Mouse (Mus musculus) c-Kit-positive CD71-positive TER-119-positive erythroid progenitor cells, embryonic 14.5 days (primary cell): ENCODE measurements around the gene Vinac1.
"Not testable (repeated sequence)": the region's sequence is repeated elsewhere in the genome, so short reads cannot be mapped to it uniquely, and the experiment has no call there.

Experiments
- DNase-seq: peaks from one replicate; pipeline ENCODE4 v3.0.0-alpha.2; 2013; ENCODE audit warnings: low spot score

Gene Vinac1

DNA sequence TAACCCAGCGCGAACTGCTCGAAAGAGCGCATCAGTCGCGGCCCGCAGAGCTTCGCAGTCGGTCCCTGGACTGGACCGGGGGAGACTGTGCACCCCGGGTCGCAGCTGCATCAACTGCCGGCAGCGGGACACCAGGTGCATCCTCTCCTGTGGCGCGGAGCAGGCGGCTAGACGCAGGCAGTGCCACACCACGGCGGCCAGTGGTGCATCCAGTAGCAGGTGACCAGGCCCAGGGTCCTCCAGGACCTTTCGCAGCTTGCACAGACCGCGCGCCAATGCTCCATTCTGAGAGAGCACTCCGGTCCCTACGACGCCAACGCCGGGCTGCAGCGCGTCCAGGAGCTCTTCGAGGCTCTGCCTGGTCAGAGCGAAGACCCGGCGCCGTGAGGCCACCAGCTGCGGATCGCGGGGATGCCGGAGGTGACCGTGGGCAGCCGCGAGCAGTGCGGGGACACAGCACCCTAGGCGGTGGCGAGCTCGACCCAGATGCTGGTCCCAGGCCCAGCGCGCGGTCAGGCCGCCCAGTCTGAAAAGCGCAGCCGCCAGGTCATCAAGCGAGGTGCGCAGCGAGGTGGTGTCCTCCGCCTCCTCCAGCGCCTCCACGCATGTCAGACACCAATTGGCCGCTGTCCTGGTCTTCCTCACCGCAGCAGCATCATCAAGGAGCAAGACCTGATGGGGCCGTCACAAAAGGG lies 8.9 kb downstream of the Vinac1 start:
- DNase-seq, result no peak

GRCm38 (mm10) chr2:129038426-129038936 lies 9.5 kb downstream of the Vinac1 start:
- no peak for DNase-seq

DNA sequence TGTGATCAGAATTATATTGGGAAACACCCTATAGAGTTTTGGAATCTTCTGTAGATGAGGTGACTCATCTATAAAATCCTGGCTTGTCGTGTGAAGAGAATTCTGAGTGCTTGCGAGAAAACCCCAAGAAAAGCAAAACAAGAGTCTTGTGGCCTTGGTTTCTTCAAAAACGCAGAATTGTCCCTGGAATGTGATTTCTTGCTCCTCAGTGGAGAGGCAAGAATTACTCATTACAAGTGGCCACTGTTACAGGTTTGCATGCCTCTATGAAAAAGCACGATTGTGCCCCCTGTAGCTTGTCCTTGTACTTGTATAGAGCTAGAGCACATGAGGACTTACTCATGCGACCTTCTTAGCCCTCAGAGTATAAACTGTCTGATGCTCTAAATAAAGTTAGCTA lies 12.6 kb downstream of the Vinac1 start:
- no peak for DNase-seq

DNA sequence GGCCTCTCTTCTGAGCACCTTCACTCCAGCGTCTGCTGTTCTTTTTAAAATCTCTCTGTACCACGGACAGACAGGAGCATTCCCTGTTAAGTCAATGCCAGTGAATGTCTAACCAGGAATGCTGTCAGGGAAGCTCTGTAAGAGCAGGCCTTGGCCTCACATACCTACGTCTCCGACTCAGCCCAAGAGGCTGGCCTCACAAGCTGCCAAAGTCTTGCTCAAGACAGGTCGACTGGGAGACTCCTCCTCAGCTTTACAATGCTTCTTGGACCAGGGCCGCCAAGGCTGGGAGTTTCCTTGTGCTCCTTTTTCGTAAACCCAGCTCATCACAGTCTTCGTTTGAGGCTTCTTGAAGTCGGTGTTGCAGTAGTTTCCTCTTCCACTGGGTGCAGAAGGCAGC lies 23.2 kb downstream of the Vinac1 start:
- DNase-seq, result no peak

GRCm38 (mm10) chr2:129020106-129020505 lies 27.9 kb downstream of the Vinac1 start:
- DNase-seq, result no peak

DNA sequence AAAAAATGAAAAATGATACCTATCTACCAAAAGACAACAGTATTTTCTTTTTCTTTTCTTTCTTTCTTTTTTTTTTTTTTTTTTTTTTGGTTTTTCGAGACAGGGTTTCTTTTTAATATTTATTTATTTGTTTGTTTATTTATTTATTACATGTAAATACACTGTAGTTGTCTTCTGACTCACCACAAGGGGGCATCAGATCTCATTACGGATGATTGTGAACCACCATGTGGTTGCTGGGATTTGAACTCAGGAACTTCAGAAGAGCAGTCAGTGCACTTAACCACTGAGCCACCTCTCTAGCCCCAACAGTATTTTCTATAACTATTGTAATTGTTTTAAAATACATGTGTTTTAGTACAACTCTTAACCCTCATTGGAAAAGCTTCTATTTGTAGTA lies 39.1 kb downstream of the Vinac1 start:
- not testable (repeated sequence) for DNase-seq

- peak; percentile 36 for DNase-seq
Measured at GRCm38 (mm10) chr2:129006194-129006749, 41.7 kb downstream of the Vinac1 start.

DNA sequence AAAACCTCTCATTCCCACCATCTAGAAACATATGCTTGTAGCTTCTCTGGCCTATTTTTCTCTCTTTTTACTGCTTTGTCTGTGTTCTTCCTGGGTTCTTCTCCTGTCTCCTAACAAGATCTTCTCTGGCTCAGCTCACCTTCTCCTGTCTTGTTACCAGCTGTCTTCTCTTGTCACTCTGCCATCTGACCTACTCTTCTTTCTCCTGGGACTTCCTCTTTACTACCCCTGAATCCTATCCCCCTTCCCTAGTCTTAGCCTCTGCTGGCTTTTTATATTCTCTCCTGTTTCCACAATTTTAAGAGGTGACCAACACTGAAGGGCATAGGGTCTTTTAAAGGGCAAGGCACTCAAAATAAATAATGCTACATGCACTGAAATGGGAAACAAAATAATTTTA lies 43.1 kb downstream of the Vinac1 start:
- no peak for DNase-seq

- no peak for DNase-seq
Measured at GRCm38 (mm10) chr2:128984746-128985145, 63.2 kb downstream of the Vinac1 start.

- no peak for DNase-seq
Measured at GRCm38 (mm10) chr2:128975572-128975971, 72.4 kb downstream of the Vinac1 start.
